Mouse (Mus musculus): Measurements from ENCODE around the gene Gm10226.
A peak's percentile ranks its signal among the peaks of the same experiment; 100 is the strongest.

- TF ChIP-seq CTCF (IDR thresholded peaks at IDR 0.05) (peak; percentile 65), EP300 (IDR thresholded peaks at IDR 0.05) (no peak)
These were observed 41.7 kb upstream of the Gm10226 start for GRCm38 (mm10) chr17:21649936-21650335.

Measured in lung, postnatal 0 days (tissue).